Mouse (Mus musculus): ENCODE measurements around the gene Igf2. TPM values are rescaled to one million over a fixed set of nuclear protein-coding genes. Genes with fewer than 3 reads are reported as not detected.

Gene Igf2
- polyA plus RNA-seq (2011; ENCODE audit: insufficient read length, low read depth, missing spikeins): 2,532 and 4,944 TPM in 2 replicates

DNA sequence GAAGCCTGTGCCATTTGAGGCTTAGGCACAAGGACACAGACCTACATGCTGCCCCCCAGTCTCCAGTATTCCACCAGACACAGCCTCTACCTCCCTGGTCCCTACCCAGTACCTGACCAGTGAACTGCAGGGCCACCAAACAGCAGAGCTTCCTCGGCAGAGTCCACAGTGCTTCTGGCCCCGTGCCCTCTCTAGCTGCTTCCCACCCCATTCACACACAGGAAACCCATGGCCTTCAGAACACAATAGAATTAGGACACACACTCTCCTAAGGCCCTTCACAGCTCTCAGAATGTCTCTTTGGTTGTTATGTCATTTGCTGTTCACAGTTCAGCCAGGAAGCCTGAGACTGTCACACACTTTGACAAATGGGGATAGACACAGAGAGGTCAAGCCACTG is at the start of gene Igf2:
Gene Igf2, minus strand, starts transcription at position 158 of the 400 bp plus-strand sequence.
- no peak within 1 kb of the TSS for H3K27ac ChIP-seq (ENCODE audit: insufficient read depth, low read length)
- 0 out of 2 replicates have a peak within 1 kb of the TSS, but pooled peaks have one; percentile 6 for H3K4me3 ChIP-seq (ENCODE audit: insufficient read depth, low read length)
- TF ChIP-seq CTCF (IDR thresholded peaks at IDR 0.05; ENCODE audit: borderline replicate concordance, insufficient read depth, low read length) (no peak), POLR2A (IDR thresholded peaks at IDR 0.05; ENCODE audit: low read depth, low read length) (no peak)
- no peaks in the 10 kb centered on the region for H3K4me1 ChIP-seq (ENCODE audit: control insufficient read depth, insufficient read depth, low read length)

DNA sequence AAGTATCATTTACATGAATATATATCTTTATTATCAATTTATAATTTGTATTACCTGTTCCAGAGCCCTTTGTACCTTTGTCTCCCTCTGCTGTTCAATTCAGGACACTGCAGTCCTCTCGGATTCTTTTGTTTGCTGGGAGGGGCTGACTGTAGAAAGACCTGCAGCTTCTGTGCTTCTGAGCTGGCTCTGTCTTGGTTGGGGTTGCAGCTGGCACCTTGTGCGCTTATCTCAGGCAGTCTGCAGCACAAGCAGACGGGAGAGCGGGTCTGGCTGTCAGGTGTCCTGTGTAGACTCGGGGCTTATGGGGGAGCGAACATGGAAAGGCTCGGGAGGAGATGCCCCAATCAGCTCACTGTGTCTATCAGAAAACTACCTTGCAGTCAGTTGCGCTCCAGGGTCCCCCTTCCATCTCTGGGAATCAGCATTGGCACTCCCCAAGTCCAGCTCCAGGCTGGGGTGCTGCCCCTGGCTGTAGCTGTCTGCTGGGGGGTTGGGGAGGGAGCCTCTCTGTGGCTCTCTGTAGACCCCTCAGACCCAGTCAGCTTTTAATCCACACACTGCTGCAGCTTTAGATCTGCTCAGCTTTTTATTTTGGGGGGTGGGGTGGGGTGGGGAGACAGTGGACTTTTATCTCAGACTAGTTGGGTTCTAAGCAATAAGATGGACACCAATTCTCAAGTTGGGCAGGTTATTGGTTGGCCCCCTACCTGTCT is 48.3 kb upstream of the Igf2 start:
- TF ChIP-seq CTCF (IDR thresholded peaks at IDR 0.05; ENCODE audit: borderline replicate concordance, insufficient read depth, low read length) (no peak), POLR2A (IDR thresholded peaks at IDR 0.05; ENCODE audit: low read depth, low read length) (no peak)

DNA sequence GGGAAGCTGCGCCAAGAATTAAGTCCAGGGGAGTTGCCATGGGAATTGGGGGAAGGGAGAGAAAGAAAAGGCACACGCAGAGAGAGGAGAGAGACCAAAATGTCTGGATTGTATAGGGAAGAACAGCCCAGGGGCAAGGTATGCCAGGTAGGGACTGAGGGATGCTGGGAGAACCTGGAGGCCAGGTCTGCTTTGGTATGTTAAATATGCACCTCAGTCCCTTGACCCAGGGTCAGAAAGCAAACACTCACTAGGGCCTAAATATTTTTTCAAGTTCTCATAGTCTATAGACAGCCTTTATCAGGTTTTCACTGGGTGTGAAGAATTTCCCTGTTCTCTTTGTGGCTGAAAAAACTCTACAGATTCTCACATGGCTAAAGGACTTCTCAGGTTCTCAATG is 40.3 kb upstream of the Igf2 start:
- H3K4me3 ChIP-seq (ENCODE audit: insufficient read depth, low read length): no peak overlapping the region
- no peak for TF ChIP-seq POLR2A (IDR thresholded peaks at IDR 0.05; ENCODE audit: low read depth, low read length)
- TF ChIP-seq CTCF (IDR thresholded peaks at IDR 0.05; ENCODE audit: borderline replicate concordance, insufficient read depth, low read length): no peak
- no peaks in the 10 kb centered on the region for H3K4me1 ChIP-seq (ENCODE audit: control insufficient read depth, insufficient read depth, low read length)
- no peak overlapping the region for H3K27ac ChIP-seq (ENCODE audit: insufficient read depth, low read length)

More for the DNA sequence above, 48.3 kb upstream of the Igf2 start:
- H3K27ac ChIP-seq (ENCODE audit: insufficient read depth, low read length): no peak overlapping the region
- H3K4me1 ChIP-seq (ENCODE audit: control insufficient read depth, insufficient read depth, low read length): no peaks in the 10 kb centered on the region
- no peak overlapping the region for H3K4me3 ChIP-seq (ENCODE audit: insufficient read depth, low read length)

DNA sequence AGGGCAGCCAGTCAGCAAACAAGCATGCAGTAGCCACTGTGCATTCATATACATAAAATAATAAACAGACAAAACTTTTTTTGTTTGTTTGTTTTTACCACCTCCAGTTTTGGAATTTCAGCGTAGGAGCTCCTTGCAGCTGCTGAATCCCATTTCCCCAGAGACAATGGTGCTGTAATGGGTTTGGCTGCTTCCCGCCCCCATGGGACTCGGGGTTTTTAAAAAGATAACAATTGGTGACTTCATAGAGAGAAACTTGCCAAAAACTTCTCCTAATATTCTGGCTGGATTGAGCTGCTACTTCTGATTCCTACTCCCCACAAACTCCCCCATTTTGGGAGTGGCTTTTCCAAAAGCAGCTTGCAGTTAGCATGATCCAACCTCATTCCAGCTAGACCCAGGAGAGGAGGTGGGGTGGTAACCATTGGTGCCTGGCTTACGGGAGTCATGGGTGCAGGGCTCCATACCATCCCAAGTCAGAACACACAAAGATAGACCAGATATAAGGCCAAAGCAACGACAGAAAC is 32.8 kb upstream of the Igf2 start:
- H3K4me1 ChIP-seq (ENCODE audit: control insufficient read depth, insufficient read depth, low read length): no peaks in the 10 kb centered on the region
- H3K4me3 ChIP-seq (ENCODE audit: insufficient read depth, low read length): no peak overlapping the region
- no peak overlapping the region for H3K27ac ChIP-seq (ENCODE audit: insufficient read depth, low read length)
- TF ChIP-seq CTCF (IDR thresholded peaks at IDR 0.05; ENCODE audit: borderline replicate concordance, insufficient read depth, low read length) (no peak), POLR2A (IDR thresholded peaks at IDR 0.05; ENCODE audit: low read depth, low read length) (no peak)

DNA sequence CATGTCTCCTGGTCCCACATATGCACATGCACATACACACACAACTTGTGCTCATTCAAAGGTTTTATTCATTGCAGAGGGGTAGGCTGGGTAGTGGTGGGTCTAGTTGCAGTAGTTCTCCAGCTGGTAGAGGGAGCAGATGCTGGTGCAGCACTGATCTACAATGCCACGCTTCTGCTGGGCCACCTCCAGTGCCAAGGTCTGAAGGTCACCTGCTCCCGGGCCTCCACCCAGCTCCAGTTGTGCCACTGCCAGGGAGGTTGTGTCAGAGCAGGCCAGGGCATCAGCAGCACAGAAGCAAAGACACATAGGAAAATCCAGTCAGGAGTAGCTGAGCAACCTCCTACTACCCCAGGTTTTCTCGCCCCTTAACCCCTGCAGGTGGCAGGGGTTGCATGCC is 12.0 kb upstream of the Igf2 start:
- H3K4me3 ChIP-seq (ENCODE audit: insufficient read depth, low read length): no peak overlapping the region
- no peak overlapping the region for H3K27ac ChIP-seq (ENCODE audit: insufficient read depth, low read length)
- no peaks in the 10 kb centered on the region for H3K4me1 ChIP-seq (ENCODE audit: control insufficient read depth, insufficient read depth, low read length)
- TF ChIP-seq CTCF (IDR thresholded peaks at IDR 0.05; ENCODE audit: borderline replicate concordance, insufficient read depth, low read length) (no peak), POLR2A (IDR thresholded peaks at IDR 0.05; ENCODE audit: low read depth, low read length) (no peak)

DNA sequence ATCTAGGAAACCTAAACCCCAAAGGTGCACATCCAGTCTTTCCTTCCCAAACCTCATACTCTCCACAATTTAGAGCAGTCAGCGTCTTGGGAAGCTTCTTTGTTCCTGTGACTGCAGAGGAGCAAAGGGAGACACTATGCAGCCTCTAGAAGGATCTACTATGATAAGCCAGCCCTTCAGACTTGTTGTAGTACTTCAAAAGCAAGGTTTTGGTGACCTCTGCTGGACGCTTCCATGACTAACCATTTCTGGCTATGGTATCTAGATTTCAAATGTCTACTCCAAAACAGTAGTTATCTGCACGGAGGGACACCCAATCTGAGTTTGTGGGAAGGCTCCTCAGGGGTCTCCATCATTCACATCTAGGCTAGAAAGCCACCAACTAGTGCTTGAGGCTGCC is 9.0 kb upstream of the Igf2 start:
- TF ChIP-seq CTCF (IDR thresholded peaks at IDR 0.05; ENCODE audit: borderline replicate concordance, insufficient read depth, low read length) (no peak), POLR2A (IDR thresholded peaks at IDR 0.05; ENCODE audit: low read depth, low read length) (no peak)
- Histone ChIP-seq H3K27ac (ENCODE audit: insufficient read depth, low read length) (no peak overlapping the region), H3K4me3 (ENCODE audit: insufficient read depth, low read length) (no peak overlapping the region), H3K4me1 (ENCODE audit: control insufficient read depth, insufficient read depth, low read length) (no peaks in the 10 kb centered on the region)

DNA sequence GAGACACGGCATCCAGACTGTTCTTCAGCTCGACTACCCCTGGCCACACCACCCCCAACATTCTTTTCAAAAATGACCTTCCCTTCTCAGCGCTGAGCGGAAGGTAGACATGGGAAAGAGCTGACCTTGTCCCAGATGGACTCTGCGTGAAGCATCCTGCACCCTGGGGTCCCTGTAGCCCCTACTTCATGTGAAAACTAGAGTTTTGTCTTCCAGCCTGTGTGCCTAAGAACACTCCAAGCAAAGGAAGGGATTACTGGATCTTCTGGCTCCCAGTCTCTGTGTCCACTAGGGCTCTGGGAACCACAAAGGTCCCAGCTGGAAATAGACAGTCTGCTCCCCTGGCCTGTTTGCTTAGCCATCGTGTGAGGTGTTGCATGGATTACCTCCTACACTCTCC is 8.5 kb upstream of the Igf2 start:
- H3K4me1 ChIP-seq (ENCODE audit: control insufficient read depth, insufficient read depth, low read length): no peaks in the 10 kb centered on the region
- TF ChIP-seq CTCF (IDR thresholded peaks at IDR 0.05; ENCODE audit: borderline replicate concordance, insufficient read depth, low read length): no peak
- TF ChIP-seq POLR2A (IDR thresholded peaks at IDR 0.05; ENCODE audit: low read depth, low read length): no peak
- no peak overlapping the region for H3K27ac ChIP-seq (ENCODE audit: insufficient read depth, low read length)
- no peak overlapping the region for H3K4me3 ChIP-seq (ENCODE audit: insufficient read depth, low read length)

DNA sequence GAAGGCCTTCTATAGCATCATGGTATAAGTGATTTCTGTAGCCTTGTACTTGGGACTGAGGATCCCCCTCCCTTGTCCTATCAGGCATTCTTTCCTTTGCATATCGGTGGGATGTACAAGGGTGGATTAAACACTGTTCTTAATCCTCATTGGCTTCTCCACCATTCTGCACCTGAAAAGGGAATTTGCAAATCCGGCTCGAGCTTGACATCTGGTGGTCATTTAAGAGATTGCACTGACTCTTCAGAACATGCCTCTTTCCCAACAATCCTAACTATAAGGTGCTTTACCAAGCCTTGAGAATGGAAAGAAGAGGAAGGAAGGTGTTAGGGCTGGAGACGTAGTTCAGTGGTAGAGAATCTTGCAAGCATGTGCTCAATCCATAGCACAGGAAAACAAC is 5.5 kb upstream of the Igf2 start:
- Histone ChIP-seq H3K27ac (ENCODE audit: insufficient read depth, low read length) (no peak overlapping the region), H3K4me1 (ENCODE audit: control insufficient read depth, insufficient read depth, low read length) (no peaks in the 10 kb centered on the region), H3K4me3 (ENCODE audit: insufficient read depth, low read length) (no peak overlapping the region)
- TF ChIP-seq POLR2A (IDR thresholded peaks at IDR 0.05; ENCODE audit: low read depth, low read length) (no peak), CTCF (IDR thresholded peaks at IDR 0.05; ENCODE audit: borderline replicate concordance, insufficient read depth, low read length) (no peak)

DNA sequence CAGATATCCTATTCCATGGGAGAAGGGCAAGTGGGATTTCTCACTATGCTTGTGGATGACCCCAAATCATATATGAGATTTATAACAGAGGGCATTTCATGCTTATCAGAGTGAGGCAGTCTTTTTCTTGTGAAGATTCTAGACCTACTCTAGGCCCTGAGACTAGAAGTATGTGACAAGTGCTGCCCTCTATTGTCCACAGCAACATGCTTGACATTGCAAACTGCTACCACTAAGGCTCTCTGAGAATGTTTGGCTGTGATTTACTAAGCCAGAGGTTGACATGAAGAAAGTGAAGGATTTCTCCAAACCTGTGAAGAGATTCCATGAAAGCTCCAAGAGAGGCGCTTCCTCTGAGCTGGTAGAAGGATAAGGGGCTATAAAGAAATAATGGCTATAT is 4.5 kb upstream of the Igf2 start:
- Histone ChIP-seq H3K27ac (ENCODE audit: insufficient read depth, low read length) (no peak overlapping the region), H3K4me3 (ENCODE audit: insufficient read depth, low read length) (no peak overlapping the region), H3K4me1 (ENCODE audit: control insufficient read depth, insufficient read depth, low read length) (no peaks in the 10 kb centered on the region)
- TF ChIP-seq CTCF (IDR thresholded peaks at IDR 0.05; ENCODE audit: borderline replicate concordance, insufficient read depth, low read length): no peak
- TF ChIP-seq POLR2A (IDR thresholded peaks at IDR 0.05; ENCODE audit: low read depth, low read length): no peak
